Mouse (Mus musculus) heart, postnatal 25 days (tissue): ENCODE data around the gene Prrxl1. TPM values are rescaled to one million over a fixed set of nuclear protein-coding genes. Genes with fewer than 3 reads are reported as not detected.

Experiments
- DNase-seq: peaks from one replicate; pipeline ENCODE4 v3.0.0; 2022; ENCODE audit warnings: low spot score
- intact Hi-C: fragments of 180-260 bp; cut with DNase I; formaldehyde crosslinking; loops from one replicate; pipeline ENCODE4 v1.15.1; 2025
- total RNA-seq, 2 experiments: library from RNA; stranded (reverse); gene quantifications; 2 replicates each; pipeline ENCODE4 v1.2.3; 2021

Prrxl1 gene
- total RNA-seq, 2 experiments from 2014 or later, result not detected

- intact Hi-C loops, result no loop called here
- no peak for DNase-seq
These were observed 99.3 kb downstream of the Prrxl1 start for GRCm38 (mm10) chr14:32698556-32698955.

Other genes starting within 250 kb of the Prrxl1 start
- gene 1700024G13Rik, start 211.0 kb upstream of the Prrxl1 start, total RNA-seq, result not detected
- not detected for gene Slc18a3, start 134.6 kb upstream of the Prrxl1 start, total RNA-seq
- gene Chat, start 133.4 kb upstream of the Prrxl1 start, total RNA-seq, result not detected
- 1 to 10 TPM; 3.8 to 4.3 TPM for gene Ercc6, start 85.9 kb upstream of the Prrxl1 start, total RNA-seq
- gene 3425401B19Rik, start 85.9 kb downstream of the Prrxl1 start, total RNA-seq, result 100 to 1,000 TPM; 106 to 121 TPM
- gene Tmem273, start 186.6 kb downstream of the Prrxl1 start, total RNA-seq, result under 1 TPM; 0.45 to 0.91 TPM
- gene Fam170b, start 234.6 kb downstream of the Prrxl1 start, total RNA-seq, result not detected